9 mouse cellular contexts compared by ENCODE assay signal in the genomic region with DNA sequence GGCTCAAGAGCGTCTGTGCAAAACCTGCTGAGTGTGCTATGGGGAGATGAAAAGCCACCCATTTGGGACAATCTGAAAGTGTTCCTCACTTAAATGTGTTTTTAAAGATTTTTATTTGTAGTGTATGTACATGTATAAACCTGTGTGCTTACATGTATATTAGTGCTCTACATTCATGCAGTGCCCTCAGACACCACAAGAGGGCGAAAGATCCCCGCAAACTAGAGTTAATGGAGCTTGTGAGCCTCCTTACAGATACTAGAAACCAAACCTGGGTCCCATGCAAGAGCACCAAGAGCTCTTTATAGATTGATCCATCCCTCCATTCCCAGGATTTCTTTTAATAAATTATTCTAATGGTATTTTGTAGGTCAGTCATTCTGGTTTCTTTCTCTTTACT. TPM values are rescaled to one million over a fixed set of nuclear protein-coding genes. Genes with fewer than 3 reads are reported as not detected.
A peak's percentile ranks its signal among the peaks of the same experiment; 100 is the strongest.
DNase-seq lines count a peak whose midpoint lies in the region; ATAC-seq lines count a peak whose summit lies in the region.
"Had no signal": no experiment of that assay in that cellular context is flagged by ENCODE, and none has a peak within 500 bp of the region (broad histone marks: within the 10 kb centered on the region; RNA-seq: fewer than 3 reads in every experiment).

No protein-coding gene starts in this region.

- H3K4me2 ChIP-seq in forebrain, embryonic 16.5 days (ENCODE audit: low read length) = no peak overlapping the region
- H3K4me2 ChIP-seq in midbrain, embryonic 14.5 days (ENCODE audit: low read length) = no peak overlapping the region
- no peak overlapping the region for H3K4me2 ChIP-seq in midbrain, embryonic 16.5 days (ENCODE audit: low read length)
- no peak overlapping the region for H3K4me2 ChIP-seq in intestine, embryonic 15.5 days (replicated peaks)
- H3K4me2 ChIP-seq: neural tube, embryonic 13.5 days had no signal

- no peak for ATAC-seq in forebrain, embryonic 16.5 days
- ATAC-seq in midbrain, embryonic 14.5 days (ENCODE audit: low FRiP score, low TSS enrichment) = no peak
- no peak for ATAC-seq in midbrain, embryonic 16.5 days
- no peak for ATAC-seq in intestine, embryonic 15.5 days

- H3K9me3 ChIP-seq in forebrain, embryonic 10.5 days = peaks cover under 1% of the 10 kb centered on the region; the same call in 1 of the 2 replicates
- no peaks in the 10 kb centered on the region for H3K9me3 ChIP-seq in forebrain, embryonic 16.5 days (ENCODE audit: control insufficient read depth, low read length)
- H3K9me3 ChIP-seq in midbrain, embryonic 14.5 days (ENCODE audit: control insufficient read depth, low read length) = no peaks in the 10 kb centered on the region
- peaks cover under 1% of the 10 kb centered on the region; the same call in 1 of the 2 replicates for H3K9me3 ChIP-seq in midbrain, embryonic 16.5 days (replicated peaks; ENCODE audit: control insufficient read depth, low read length, poor library complexity, severe bottlenecking)
- H3K9me3 ChIP-seq in intestine, embryonic 15.5 days = no peaks in the 10 kb centered on the region
- H3K9me3 ChIP-seq: neural tube, embryonic 13.5 days had no signal

- H3K9ac ChIP-seq in forebrain, embryonic 16.5 days (replicated peaks; ENCODE audit: low read depth, low read length) = no peak overlapping the region
- no peak overlapping the region for H3K9ac ChIP-seq in midbrain, embryonic 14.5 days (replicated peaks; ENCODE audit: low read length)
- H3K9ac ChIP-seq in midbrain, embryonic 16.5 days (ENCODE audit: low read depth, low read length) = no peak overlapping the region
- H3K9ac ChIP-seq in intestine, embryonic 15.5 days = no peak overlapping the region
- H3K9ac ChIP-seq: neural tube, embryonic 13.5 days had no signal

- whole genome bisulfite sequencing in forebrain, embryonic 10.5 days = 51% methylated on average over 3 of the region's 3 CpGs
- 45% methylated on average over 3 of the region's 3 CpGs for WGBS in forebrain, embryonic 16.5 days
- 43% methylated on average over 3 of the region's 3 CpGs for WGBS in midbrain, embryonic 14.5 days
- 54% methylated on average over 3 of the region's 3 CpGs for WGBS in midbrain, embryonic 16.5 days
- 52% methylated on average over 3 of the region's 3 CpGs for WGBS in intestine, embryonic 15.5 days

- H3K27me3 ChIP-seq in forebrain, embryonic 10.5 days (ENCODE audit: poor library complexity, severe bottlenecking) = no peaks in the 10 kb centered on the region
- H3K27me3 ChIP-seq in forebrain, embryonic 16.5 days (replicated peaks; ENCODE audit: control insufficient read depth, insufficient read depth, low read length) = no peaks in the 10 kb centered on the region
- no peaks in the 10 kb centered on the region for H3K27me3 ChIP-seq in midbrain, embryonic 14.5 days (ENCODE audit: control insufficient read depth, insufficient read depth, low read length)
- no peaks in the 10 kb centered on the region for H3K27me3 ChIP-seq in midbrain, embryonic 16.5 days (ENCODE audit: control insufficient read depth, insufficient read depth, low read depth, low read length)
- no peaks in the 10 kb centered on the region for H3K27me3 ChIP-seq in intestine, embryonic 15.5 days (replicated peaks)
- H3K27me3 ChIP-seq: neural tube, embryonic 13.5 days had no signal

- DNase-seq in forebrain, embryonic 10.5 days (ENCODE audit: extremely low spot score, low spot score) = peak; percentile 40
- DNase-seq in midbrain, embryonic 14.5 days = peak; percentile 53
- DNase-seq in c-Kit-positive CD71-negative TER-119-negative erythroid progenitor cells, embryonic 14.5 days (ENCODE audit: low read depth) = peak; percentile 76
- peak; percentile 63 to 65 for DNase-seq in kidney, postnatal 4 days
- peak; percentile 58 to 76 for DNase-seq in natural killer cell, adult 2 months (ENCODE audit: low spot score in 2 of 2)

- H3K4me1 ChIP-seq in forebrain, embryonic 10.5 days = no peaks in the 10 kb centered on the region
- H3K4me1 ChIP-seq in forebrain, embryonic 16.5 days (replicated peaks; ENCODE audit: control insufficient read depth, insufficient read depth, low read length) = no peaks in the 10 kb centered on the region
- H3K4me1 ChIP-seq in midbrain, embryonic 14.5 days (ENCODE audit: control insufficient read depth, insufficient read depth, low read length) = no peaks in the 10 kb centered on the region
- H3K4me1 ChIP-seq in midbrain, embryonic 16.5 days (ENCODE audit: control insufficient read depth, insufficient read depth, low read length) = no peaks in the 10 kb centered on the region
- no peaks in the 10 kb centered on the region for H3K4me1 ChIP-seq in intestine, embryonic 15.5 days (replicated peaks)
- H3K4me1 ChIP-seq: neural tube, embryonic 13.5 days had no signal

- H3K4me3 ChIP-seq in forebrain, embryonic 10.5 days = no peak overlapping the region
- no peak overlapping the region for H3K4me3 ChIP-seq in forebrain, embryonic 16.5 days (replicated peaks; ENCODE audit: low read length)
- H3K4me3 ChIP-seq in midbrain, embryonic 14.5 days (replicated peaks; ENCODE audit: low read depth, low read length) = no peak overlapping the region
- H3K4me3 ChIP-seq in midbrain, embryonic 16.5 days (ENCODE audit: low read depth, low read length) = no peak overlapping the region
- H3K4me3 ChIP-seq in intestine, embryonic 15.5 days (replicated peaks) = no peak overlapping the region
- H3K4me3 ChIP-seq: neural tube, embryonic 13.5 days had no signal

- no peak overlapping the region for H3K27ac ChIP-seq in forebrain, embryonic 10.5 days
- H3K27ac ChIP-seq in forebrain, embryonic 16.5 days (ENCODE audit: low read length) = no peak overlapping the region
- H3K27ac ChIP-seq in midbrain, embryonic 14.5 days (replicated peaks; ENCODE audit: low read depth, low read length) = no peak overlapping the region
- no peak overlapping the region for H3K27ac ChIP-seq in midbrain, embryonic 16.5 days (ENCODE audit: low read length)
- no peak overlapping the region for H3K27ac ChIP-seq in intestine, embryonic 15.5 days
- H3K27ac ChIP-seq: neural tube, embryonic 13.5 days had no signal

- no peaks in the 10 kb centered on the region for H3K36me3 ChIP-seq in forebrain, embryonic 10.5 days (replicated peaks)
- no peaks in the 10 kb centered on the region for H3K36me3 ChIP-seq in forebrain, embryonic 16.5 days (ENCODE audit: control insufficient read depth, insufficient read depth)
- no peaks in the 10 kb centered on the region for H3K36me3 ChIP-seq in midbrain, embryonic 14.5 days (ENCODE audit: control insufficient read depth, insufficient read depth, low read length)
- no peaks in the 10 kb centered on the region for H3K36me3 ChIP-seq in midbrain, embryonic 16.5 days (ENCODE audit: control insufficient read depth, insufficient read depth, low read length)
- no peaks in the 10 kb centered on the region for H3K36me3 ChIP-seq in intestine, embryonic 15.5 days
- H3K36me3 ChIP-seq: neural tube, embryonic 13.5 days had no signal

RNA-seq across cellular contexts. Expression of a gene that starts 17.3 kb away (rescaled TPM):
- 0.64 and 1.1 TPM in 2 replicates for polyA plus RNA-seq in forebrain, embryonic 10.5 days (2016; fragmentation: Nextera tagmentation; extraction: Ambion mirVana)
- 0.35 and 0.61 TPM in 2 replicates for polyA plus RNA-seq in forebrain, embryonic 16.5 days (2015; fragmentation: Nextera tagmentation; extraction: Ambion mirVana)
- 0.38 TPM in 1 of 2 replicates, not detected in the other for polyA plus RNA-seq in midbrain, embryonic 14.5 days (2014; fragmentation: Nextera tagmentation; extraction: Ambion mirVana)
- polyA plus RNA-seq in midbrain, embryonic 16.5 days (2015; fragmentation: Nextera tagmentation; extraction: Ambion mirVana) = 0.41 and 0.48 TPM in 2 replicates
- 1.4 and 1.8 TPM in 2 replicates for polyA plus RNA-seq in intestine, embryonic 15.5 days (2015; fragmentation: Nextera tagmentation; extraction: Ambion mirVana)
